Mouse (Mus musculus): ENCODE data around the gene Ldb2.

Ldb2 gene

DNA sequence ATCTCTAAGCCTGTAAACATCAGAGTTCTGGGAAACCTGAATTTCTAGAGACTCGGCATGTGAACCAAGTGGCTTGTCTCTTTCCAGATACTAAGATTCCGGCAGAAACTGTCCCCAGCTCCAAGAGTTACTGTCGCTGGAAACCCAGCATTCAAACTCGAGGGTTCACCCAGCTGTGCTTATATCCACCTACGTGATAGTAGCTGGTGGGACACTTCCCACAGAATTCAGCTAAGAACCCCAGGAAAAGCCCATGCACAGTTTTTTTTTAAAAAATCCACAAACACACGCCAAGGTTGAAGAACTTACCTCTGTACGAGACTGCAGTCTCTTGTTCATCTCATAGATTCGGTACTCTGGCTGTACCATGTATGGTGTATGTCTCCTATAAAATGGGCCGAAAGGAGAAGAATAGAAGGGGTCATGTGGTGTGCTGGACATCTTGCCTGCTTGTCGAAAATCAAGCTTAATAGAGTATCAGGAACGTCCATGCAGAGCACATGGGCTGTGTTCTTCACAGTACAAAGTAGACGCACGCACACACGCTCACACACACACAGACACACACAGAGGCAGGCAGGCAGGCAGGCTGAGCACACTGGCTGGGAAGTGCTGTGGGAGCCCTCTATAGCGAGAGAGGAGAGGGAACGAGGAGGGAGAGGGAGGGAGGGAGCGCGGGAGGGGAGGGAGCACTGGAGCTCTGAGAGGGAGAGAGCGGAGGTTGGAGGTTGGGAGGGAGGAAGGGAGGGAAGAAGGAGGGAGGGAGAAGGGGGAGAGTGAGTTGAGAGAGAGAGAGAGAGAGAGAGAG lies at the start of gene Ldb2:
TSS of gene Ldb2 (minus strand) at position 628 of the 808 bp plus-strand sequence.
- peak; percentile 19 to 55 for DNase-seq

DNA sequence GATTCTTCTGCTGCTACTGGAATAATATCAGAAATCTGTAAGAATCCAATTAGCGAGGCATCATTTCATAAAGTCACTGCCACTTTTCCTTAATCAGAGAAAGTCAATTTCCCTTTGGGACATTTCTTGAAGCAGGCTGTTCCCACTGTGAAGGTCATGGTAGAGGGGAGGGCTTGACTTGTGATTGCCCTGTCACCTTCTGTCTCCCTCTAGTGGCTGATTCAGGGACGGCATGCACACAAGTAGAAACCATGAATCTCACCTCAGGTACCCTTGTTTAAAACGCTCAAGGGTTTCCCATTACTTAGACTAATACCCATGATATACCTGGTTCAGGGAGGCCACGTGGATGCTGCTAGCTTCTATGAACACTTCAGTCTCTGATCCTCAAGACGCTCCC lies 31.8 kb upstream of the Ldb2 start:
- DNase-seq = peak in 1 of 2 experiments; percentile 21

DNA sequence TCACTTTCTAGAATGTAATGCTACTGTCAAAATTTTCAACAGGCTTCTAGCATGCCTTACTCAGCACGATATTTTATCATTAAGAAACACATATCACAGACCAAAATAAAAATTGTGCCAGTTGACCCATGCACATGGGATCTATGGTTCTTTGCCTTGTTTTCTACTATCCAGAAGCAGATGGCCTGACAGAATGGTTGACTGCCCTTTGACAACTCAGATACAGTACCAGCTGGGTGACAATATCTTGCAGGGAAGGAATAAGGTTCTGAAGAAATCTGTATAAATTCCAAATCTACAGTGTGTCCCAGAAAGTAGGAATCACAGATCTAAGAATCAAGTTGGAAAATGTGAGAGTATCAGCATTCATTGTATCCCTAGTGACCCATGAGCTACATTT lies 16.0 kb upstream of the Ldb2 start:
- DNase-seq = peak in 1 of 2 experiments; percentile 15

DNA sequence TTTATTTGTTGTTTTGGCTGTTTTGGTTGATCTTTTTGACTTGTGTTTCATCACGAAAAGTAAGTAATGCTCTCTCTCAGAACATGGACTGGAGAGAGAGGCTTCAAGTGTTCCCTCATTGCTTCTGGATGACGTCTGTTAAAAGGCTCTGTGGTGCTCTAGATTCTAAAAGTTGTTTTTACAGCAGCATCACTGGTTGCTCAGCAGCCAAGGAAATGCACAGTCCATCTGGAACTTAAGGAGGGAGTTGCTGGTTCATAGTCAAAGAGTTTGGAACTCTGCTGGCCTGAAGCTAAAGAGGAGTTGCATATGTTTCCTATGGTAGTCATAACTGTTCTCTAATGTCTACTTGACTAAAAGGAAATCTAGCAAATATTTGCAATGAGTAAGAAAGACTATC lies 6.5 kb upstream of the Ldb2 start:
- DNase-seq = no peak

GRCm38 (mm10) chr5:44801100-44801499 lies 1.6 kb upstream of the Ldb2 start:
- DNase-seq = no peak

DNA sequence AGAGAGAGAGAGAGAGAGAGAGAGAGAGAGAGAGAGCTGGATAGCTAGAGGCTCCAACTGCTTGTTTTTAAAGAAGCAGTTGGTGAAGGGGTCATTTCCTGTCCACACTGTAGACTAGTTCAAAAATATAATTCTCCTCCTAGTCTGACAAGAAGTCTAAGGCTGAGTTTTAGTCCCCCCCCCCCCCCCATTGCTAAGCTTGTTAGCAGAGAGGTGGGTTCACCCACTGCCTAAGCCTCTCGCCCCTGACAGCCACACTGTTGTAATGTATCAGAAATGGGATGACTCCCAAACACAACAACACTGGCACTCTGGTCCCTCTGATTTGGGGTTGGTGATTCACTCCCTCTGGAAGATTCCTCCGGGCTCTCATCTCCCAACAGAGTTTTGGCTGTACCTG lies 381 bp upstream of the Ldb2 start:
- no peak for DNase-seq

GRCm38 (mm10) chr5:44798493-44798892 lies 987 bp downstream of the Ldb2 start:
- DNase-seq = no peak

- no peak for DNase-seq
Measured at GRCm38 (mm10) chr5:44798056-44798455, 1.4 kb downstream of the Ldb2 start.

DNA sequence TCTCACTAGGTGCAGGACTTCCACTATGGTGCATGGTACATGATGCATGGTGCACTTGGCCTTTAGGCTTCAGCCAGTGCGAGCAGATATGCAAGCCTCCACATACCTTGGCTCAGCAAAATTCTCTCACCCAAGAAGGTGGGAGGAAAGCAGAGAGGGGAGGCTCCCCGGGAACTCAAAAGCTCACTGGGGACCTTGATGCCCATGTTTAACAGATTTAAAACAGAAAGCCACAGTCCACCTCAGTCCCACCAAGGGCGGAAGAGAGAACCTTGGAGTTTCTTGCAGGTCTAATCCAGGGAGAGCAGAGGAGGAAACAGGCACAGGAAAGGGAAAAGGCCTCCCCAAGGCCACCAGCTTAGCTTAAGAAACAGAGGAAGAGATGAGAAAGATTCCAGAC lies 14.9 kb downstream of the Ldb2 start:
- DNase-seq = no peak

DNA sequence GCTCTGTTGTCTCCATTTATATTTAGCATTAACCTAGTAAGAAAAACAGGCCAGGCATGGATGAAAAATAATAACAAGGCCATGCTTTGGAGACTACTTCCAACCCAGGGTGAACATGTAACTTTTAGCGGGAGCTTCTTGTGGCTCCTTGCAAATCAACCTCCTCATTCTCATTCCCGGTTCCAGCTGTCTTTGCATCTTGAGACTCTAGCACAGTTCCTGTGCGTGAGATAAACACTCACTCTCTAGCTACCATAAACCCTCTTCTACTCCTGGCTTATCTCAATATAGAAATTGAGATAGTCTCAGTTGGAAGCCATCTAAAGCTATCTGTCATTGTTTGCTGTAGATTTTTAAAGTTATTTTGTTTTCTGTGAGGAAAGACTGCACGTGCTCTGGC lies 20.1 kb downstream of the Ldb2 start:
- no peak for DNase-seq

- no peak for DNase-seq
Measured at GRCm38 (mm10) chr5:44768472-44768871, 31.0 kb downstream of the Ldb2 start.

DNA sequence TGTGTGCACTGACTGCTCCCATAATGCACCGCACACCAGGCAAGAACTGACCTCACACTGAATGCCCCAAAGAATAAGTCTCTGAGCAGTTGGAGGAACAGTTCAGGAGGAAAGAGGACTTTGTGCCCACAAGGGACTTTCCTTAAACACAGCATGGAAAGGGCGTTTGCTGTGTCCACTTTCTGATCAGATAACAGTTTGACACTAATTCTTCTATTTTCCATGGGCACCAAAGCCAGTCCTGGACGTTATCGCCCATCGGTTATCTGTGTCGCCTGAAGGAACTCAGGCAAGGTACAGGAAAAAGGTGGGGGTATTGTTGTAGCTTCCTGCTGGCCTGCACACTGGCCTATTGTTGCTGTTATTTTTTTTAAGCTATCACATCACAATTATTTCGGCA lies 34.6 kb downstream of the Ldb2 start:
- DNase-seq = no peak

DNA sequence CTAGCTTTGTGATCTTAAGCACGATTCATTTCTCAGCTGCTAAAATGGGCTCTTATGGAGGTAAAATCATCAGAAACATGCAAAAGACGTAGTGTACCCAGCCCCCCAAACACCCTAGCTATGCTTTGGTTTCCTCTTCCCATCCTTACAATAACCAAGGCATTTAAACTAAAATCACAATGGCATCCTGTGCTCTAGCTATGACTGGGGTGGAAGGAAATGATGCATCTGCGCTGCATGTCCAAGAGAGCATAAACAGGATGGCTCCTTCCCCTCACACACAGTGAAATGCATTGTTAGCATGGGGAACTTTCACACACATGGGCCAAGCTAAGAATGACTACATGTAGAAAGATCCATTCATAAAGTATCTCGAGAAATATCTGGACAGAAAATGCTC lies 40.3 kb downstream of the Ldb2 start:
- no peak for DNase-seq

DNA sequence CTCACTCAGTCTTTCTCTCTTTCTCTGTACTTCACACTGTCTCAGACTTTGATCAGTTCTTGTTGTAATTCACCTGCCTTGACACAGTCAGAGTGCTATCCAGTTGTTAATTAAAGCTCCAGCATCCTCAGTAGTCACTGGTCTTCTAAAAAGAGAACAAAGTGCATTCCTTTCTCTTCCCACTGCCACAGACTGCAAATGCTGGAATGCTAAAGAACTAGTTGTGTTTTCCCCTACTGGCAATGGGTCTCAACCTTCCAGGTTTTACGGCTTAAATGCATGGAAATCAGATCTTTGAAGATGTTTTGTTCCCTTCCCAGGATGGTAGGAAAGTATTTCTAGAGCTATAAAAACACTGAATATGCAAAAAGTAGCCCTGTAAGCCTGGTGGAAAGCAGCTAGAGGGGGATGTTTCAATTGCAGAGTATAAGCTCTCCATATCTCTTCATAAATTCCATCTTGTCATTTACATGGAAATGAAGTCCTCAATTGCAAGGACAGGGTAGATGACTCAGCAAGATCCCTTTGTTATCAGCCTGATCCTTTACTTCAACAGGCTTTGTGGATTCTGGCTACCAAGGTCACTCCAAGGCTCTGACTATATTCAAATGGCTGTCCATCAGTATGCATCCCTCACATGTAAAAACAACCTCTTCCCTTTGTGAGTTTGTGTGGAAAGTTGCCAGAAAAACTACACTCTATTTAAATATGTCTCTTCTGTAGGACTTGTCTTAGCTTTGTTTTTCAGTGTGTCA lies 45.1 kb downstream of the Ldb2 start:
- no peak for DNase-seq

DNA sequence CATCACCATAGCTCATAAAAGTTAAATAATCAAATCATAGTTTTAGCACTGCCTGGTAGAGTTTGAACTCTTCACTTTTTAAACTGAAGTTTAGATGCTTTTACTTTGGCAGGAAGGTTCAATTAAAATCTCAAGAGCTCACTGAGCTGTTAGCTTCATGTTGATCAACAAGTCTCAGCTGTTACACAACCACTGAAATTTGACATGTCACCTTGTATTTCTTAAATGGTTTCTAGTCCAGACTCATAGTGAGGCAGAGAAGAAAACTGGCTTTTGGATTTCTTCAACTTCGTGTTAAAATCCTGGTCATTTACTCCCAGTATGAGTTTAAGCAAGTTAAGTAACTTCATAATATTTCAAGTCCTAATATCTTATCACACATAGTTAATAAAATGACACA lies 53.8 kb downstream of the Ldb2 start:
- DNase-seq = no peak

DNA sequence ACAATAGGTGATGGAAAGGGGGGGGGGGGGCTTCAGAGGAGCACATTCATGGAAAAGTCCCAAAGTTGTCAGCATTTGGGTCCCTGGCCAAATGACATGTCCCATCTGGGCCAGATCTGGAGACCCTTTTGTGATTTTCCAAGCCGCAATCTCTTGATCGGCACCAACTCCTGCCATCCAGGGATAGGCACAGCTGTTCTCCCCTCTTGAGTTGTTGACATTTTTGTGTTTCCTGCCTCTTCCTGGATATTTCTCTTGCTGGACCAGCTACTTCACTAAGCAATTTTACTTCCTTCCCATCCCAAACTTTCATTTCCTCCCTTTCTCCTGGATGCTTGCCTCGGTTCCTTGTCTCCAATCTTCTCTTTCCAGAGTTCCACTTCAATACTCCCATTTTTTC lies 63.1 kb downstream of the Ldb2 start:
- no peak for DNase-seq

DNA sequence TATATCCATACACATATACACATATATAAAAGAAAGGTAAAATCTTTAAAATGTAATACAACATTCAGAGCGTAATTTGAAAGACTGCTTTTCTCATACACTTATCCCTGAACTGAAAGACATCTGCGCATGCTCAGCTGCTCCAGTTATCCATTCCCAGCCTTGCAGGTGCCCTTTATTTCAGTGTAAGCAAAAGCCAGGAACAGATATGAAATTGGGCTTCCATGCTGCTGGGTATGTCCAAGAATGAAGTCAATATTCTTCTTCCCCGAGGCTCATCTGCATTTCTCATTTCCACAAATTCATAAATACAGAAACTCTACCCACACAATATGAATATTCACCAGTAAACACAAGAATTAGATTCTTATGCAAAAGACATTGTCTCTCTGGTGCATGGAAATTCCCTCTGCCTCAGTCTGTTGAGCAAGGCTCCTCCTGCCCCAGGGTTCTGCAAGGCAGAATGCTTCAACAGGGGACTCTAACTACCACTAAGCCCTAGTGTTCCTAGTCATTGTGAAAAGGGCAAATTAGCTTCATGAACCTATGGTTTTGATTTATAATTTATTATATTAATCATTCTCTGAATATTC lies 65.3 kb downstream of the Ldb2 start:
- no peak for DNase-seq

GRCm38 (mm10) chr5:44729646-44730310 lies 69.7 kb downstream of the Ldb2 start:
- no peak for DNase-seq

DNA sequence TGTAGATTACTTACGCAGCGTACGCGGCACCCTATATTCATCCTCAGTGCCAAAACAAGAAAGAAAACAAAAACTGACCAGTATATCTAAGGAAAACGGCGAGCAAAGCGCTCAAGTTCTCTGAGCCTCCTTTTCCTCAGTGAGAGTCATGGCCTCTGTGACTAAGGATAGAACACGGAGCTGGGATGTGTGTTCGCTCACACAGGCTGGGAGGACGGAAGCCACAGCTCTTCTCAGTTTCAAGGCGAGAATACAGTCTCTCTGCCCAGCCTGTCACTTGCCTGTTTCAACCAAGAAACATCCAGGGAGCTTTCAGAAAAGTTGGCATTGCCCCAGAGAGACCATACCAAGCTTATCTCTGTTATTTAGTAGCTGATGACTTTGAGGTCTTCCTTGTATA lies 71.5 kb downstream of the Ldb2 start:
- DNase-seq = no peak

DNA sequence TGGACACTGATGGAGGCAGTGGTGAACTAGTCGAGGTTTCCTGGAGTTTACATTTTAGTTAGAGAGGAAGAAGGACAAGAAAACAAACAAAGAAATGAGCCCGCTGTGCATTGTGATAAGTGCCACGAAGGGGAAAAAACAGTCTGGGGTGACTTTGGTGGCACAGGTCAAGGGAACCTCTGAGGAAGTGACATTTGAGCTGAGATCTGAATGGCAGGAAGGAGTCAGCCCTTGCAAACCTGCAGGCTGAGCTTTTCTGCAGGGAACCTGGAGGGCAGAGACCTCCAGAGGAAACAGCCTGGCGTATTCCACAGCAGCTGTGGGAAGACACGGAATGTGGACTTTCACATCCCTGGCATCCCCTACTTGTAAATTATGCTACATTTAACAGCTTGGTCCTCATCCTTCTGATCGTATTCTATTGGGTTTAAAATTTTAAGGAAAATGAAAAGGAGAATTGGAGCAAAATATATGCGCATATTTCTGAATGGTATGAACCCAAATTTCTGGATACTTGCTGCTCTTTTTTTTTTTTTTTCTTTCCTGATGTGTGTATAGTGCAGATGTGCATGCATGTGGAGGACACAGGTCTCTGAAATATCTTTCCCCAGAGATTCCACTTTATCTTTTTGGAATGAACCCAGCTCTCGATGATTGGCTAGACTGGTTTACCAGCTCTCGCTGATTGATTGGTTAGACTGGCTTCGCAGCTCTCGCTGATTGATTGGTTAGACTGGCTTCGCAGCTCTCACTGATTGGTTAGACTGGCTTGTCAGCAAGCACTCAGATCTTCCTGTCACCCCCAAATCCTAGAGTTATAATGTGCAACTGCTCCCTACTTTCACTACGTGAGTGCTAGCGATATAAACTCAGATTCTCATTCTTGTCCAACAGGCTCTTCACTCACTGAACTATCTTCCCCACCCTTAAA lies 72.7 kb downstream of the Ldb2 start:
- no peak for DNase-seq

DNA sequence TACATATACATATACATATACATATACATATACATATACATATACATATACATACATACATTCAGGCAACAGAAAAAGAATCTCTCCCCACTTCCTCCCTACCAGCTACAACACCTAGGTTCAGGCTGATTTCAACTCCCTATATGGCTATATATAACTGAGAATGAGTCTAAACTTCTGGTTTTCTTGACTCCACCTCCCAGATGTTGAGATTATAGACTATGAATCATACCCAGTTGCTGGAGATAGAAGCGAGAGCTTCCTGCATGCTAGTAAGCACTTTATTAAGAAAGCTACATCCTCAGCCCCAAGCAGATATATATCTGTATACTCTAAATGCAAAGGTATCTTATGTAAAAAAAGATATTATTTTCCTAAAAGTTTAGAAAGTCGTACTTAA lies 74.0 kb downstream of the Ldb2 start:
- DNase-seq = no peak

- DNase-seq = no peak
Measured at GRCm38 (mm10) chr5:44719872-44720271, 79.6 kb downstream of the Ldb2 start.

Data from cerebellum, postnatal 25 days (tissue).